Mouse (Mus musculus) left cerebral cortex, postnatal 4 days (tissue): ENCODE measurements around the gene Aldh3b3. TPM values are rescaled to one million over a fixed set of nuclear protein-coding genes. Genes with fewer than 3 reads are reported as not detected.

Source experiments
- total RNA-seq, 2 experiments: library from RNA; stranded (reverse); gene quantifications; 2 replicates each; pipeline ENCODE4 v1.2.3; 2021

Gene Aldh3b3
- total RNA-seq, 2 experiments from 2014 or later, result not detected

Other genes starting within 250 kb of the Aldh3b3 start
- gene Kmt5b, start 191.2 kb upstream of the Aldh3b3 start, total RNA-seq, result 10 to 100 TPM; 89.1 to 90.7 TPM
- gene Chka, start 106.9 kb upstream of the Aldh3b3 start, total RNA-seq, result 100 to 1,000 TPM in 1 of 2 experiments, 10 to 100 TPM in 1; 88.7 to 104 TPM
- 10 to 100 TPM; 24.0 to 27.9 TPM for gene Tcirg1, start 51.5 kb upstream of the Aldh3b3 start, total RNA-seq
- 100 to 1,000 TPM in 1 of 2 experiments, 10 to 100 TPM in 1; 94.0 to 102 TPM for gene Ndufs8, start 45.9 kb upstream of the Aldh3b3 start, total RNA-seq
- gene Aldh3b1, start 28.8 kb upstream of the Aldh3b3 start, total RNA-seq, result 1 to 10 TPM; 1.5 to 1.9 TPM
- 1 to 10 TPM; 6.4 to 8.9 TPM for gene Unc93b1, start 23.5 kb upstream of the Aldh3b3 start, total RNA-seq
- gene Aldh3b2, start 13.7 kb downstream of the Aldh3b3 start, total RNA-seq, result under 1 TPM; 0.40 to 0.64 TPM
- 1 to 10 TPM; 1.4 to 1.6 TPM for gene Acy3, start 27.9 kb downstream of the Aldh3b3 start, total RNA-seq
- gene Tbx10, start 34.1 kb downstream of the Aldh3b3 start, total RNA-seq, result not detected
- 10 to 100 TPM; 14.6 to 14.8 TPM for gene Nudt8, start 41.9 kb downstream of the Aldh3b3 start, total RNA-seq
- 1 to 10 TPM; 4.1 to 4.8 TPM for gene Gm49405, start 42.0 kb downstream of the Aldh3b3 start, total RNA-seq
- gene Doc2g, start 44.7 kb downstream of the Aldh3b3 start, total RNA-seq, result 1 to 10 TPM; 8.3 to 9.4 TPM
- gene Ndufv1, start 54.2 kb downstream of the Aldh3b3 start, total RNA-seq, result 100 to 1,000 TPM; 185 to 196 TPM
- 100 to 1,000 TPM; 288 to 297 TPM for gene Gstp1, start 79.3 kb downstream of the Aldh3b3 start, total RNA-seq
- 10 to 100 TPM; 27.2 to 31.6 TPM for gene Gstp2, start 87.4 kb downstream of the Aldh3b3 start, total RNA-seq
- not detected for gene Gstp3, start 100.9 kb downstream of the Aldh3b3 start, total RNA-seq
- gene Cabp2, start 122.9 kb downstream of the Aldh3b3 start, total RNA-seq, result not detected
- 10 to 100 TPM; 27.5 to 28.3 TPM for gene Cdk2ap2, start 138.5 kb downstream of the Aldh3b3 start, total RNA-seq
- gene Pitpnm1, start 141.4 kb downstream of the Aldh3b3 start, total RNA-seq, result 100 to 1,000 TPM; 185 to 187 TPM
- 10 to 100 TPM; 54.8 to 64.8 TPM for gene Aip, start 167.2 kb downstream of the Aldh3b3 start, total RNA-seq
- gene Gpr152, start 181.1 kb downstream of the Aldh3b3 start, total RNA-seq, result not detected
- gene Cabp4, start 185.4 kb downstream of the Aldh3b3 start, total RNA-seq, result not detected
- gene Coro1b, start 190.0 kb downstream of the Aldh3b3 start, total RNA-seq, result 100 to 1,000 TPM in 1 of 2 experiments, 10 to 100 TPM in 1; 92.6 to 107 TPM
- 1 to 10 TPM; 1.2 to 1.6 TPM for gene Ptprcap, start 195.0 kb downstream of the Aldh3b3 start, total RNA-seq
- 10 to 100 TPM; 38.1 to 39.2 TPM for gene Rps6kb2, start 204.7 kb downstream of the Aldh3b3 start, total RNA-seq
- gene Carns1, start 216.8 kb downstream of the Aldh3b3 start, total RNA-seq, result 1 to 10 TPM; 2.4 to 3.1 TPM
- 1 to 10 TPM; 2.1 to 2.4 TPM for gene Tbc1d10c, start 232.6 kb downstream of the Aldh3b3 start, total RNA-seq
- gene Ppp1ca, start 233.4 kb downstream of the Aldh3b3 start, total RNA-seq, result 100 to 1,000 TPM; 318 to 333 TPM
- 10 to 100 TPM in 1 of 2 experiments, 1 to 10 TPM in 1; 9.8 to 10.6 TPM for gene Rad9a, start 243.0 kb downstream of the Aldh3b3 start, total RNA-seq